Mouse (Mus musculus) forebrain, embryonic 16.5 days (tissue): ENCODE results near the gene Ctrc. TPM values are rescaled to one million over a fixed set of nuclear protein-coding genes. Genes with fewer than 3 reads are reported as not detected.

Experiments
- ATAC-seq: fragments of 200-750 bp; cut with Nextera tagmentation; 2 replicates; pipeline ENCODE4 v1.8.0; 2017; ENCODE audit warnings: mild to moderate bottlenecking, moderate library complexity
- H3K27ac ChIP-seq: fragments of 300-500 bp; sonication (generic); 2 replicates; pipeline ENCODE4 v1.5.1; 2014; ENCODE audit warnings: low read length, control low read depth
- H3K27me3 ChIP-seq: fragments of 300-500 bp; sonication (generic); replicated peaks from 2 replicates; pipeline ENCODE4 v1.6.1; 2014; ENCODE audit warnings: low read length; ENCODE audit not compliant: control insufficient read depth, insufficient read depth
- H3K36me3 ChIP-seq: fragments of 300-500 bp; sonication (generic); 2 replicates; pipeline ENCODE4 v1.6.1; 2014; ENCODE audit not compliant: control insufficient read depth, insufficient read depth
- H3K4me1 ChIP-seq: fragments of 300-500 bp; sonication (generic); replicated peaks from 2 replicates; pipeline ENCODE4 v1.6.1; 2014; ENCODE audit warnings: low read length; ENCODE audit not compliant: control insufficient read depth, insufficient read depth
- H3K4me2 ChIP-seq: fragments of 300-500 bp; sonication (generic); 2 replicates; pipeline ENCODE4 v1.6.1; 2014; ENCODE audit warnings: mild to moderate bottlenecking, low read length, control low read depth
- H3K4me3 ChIP-seq: fragments of 300-500 bp; sonication (generic); replicated peaks from 2 replicates; pipeline ENCODE4 v1.5.1; 2014; ENCODE audit warnings: mild to moderate bottlenecking, low read length, control low read depth
- H3K9ac ChIP-seq: fragments of 300-500 bp; sonication (generic); replicated peaks from 2 replicates; pipeline ENCODE4 v1.6.1; 2014; ENCODE audit warnings: low read depth, low read length, control low read depth
- H3K9me3 ChIP-seq: fragments of 300-500 bp; sonication (generic); 2 replicates; pipeline ENCODE4 v1.6.1; 2016; ENCODE audit warnings: low read length; ENCODE audit not compliant: control insufficient read depth
- WGBS: fragments of 180-500 bp; shearing (Covaris S2); extraction: QIAGEN DNeasy Blood & Tissue Kit; methylation state at CpG from one replicate; pipeline ENCODE4 v1.1.7; 2014; 5-methylcytosine and 5-hydroxymethylcytosine counted together
- polyA plus RNA-seq: library from polyadenylated mRNA; unstranded; fragments of >200 nt; fragmentation: Nextera tagmentation; extraction: Ambion mirVana; gene quantifications from 2 replicates; pipeline ENCODE4 v1.2.1, GENCODE M21; 2015

The Ctrc gene
- polyA plus RNA-seq, 1 experiment from 2014 or later: not detected

DNA sequence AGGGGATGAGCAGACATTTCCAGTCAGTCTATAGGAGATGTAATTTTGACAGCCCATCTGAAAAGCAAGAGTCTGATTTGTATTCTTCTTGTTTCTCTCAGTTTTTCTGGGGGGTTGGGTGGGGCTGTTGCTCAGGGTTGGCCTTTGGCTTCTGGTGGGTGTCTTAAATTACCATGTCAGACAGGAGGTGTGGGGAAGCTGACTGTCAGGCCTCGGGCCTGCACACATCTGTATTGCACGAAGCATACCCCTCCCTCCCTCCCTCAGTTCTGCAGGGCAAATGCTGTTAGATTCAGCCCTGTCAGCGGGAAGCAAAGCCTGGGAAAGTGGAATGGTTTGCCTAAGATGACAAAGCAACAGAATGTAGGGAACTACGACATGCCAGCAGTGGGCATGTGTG lies 49.2 kb downstream of the Ctrc start:
- Histone ChIP-seq H3K27ac (no peak overlapping the region), H3K4me3 (no peak overlapping the region), H3K27me3 (no peaks in the 10 kb centered on the region), H3K36me3 (no peaks in the 10 kb centered on the region), H3K9ac (no peak overlapping the region), H3K4me1 (peaks cover 9% of the 10 kb centered on the region), H3K9me3 (no peaks in the 10 kb centered on the region), H3K4me2 (no peak overlapping the region)
- 87% methylated on average over 4 of the region's 4 CpGs for WGBS
- ATAC-seq: no peak

DNA sequence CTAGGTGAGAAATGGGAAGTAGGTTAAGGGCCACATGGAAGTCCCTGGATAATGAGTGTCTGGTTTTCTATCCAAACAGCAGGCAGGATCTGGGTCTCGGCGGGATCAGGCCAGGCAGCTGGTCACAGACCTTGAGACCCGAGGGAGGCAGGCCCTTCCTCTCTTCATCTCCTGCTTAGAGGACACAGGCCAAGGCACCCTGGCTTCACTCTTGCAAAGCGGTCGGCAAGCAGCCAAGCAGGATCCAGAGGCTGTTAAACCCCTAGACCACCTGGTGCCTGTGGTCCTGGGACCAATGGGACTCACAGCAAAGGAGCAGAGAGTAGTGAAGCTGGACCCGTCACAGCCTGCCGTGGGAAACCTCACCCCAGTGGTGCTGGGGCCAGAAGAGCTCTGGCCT lies 49.8 kb downstream of the Ctrc start:
- no peaks in the 10 kb centered on the region for H3K9me3 ChIP-seq
- H3K27ac ChIP-seq: no peak overlapping the region
- H3K9ac ChIP-seq: no peak overlapping the region
- H3K4me2 ChIP-seq: no peak overlapping the region
- H3K36me3 ChIP-seq: no peaks in the 10 kb centered on the region
- 86% methylated on average over 7 of the region's 7 CpGs for WGBS
- H3K27me3 ChIP-seq: no peaks in the 10 kb centered on the region
- H3K4me1 ChIP-seq: peaks cover 9% of the 10 kb centered on the region
- no peak overlapping the region for H3K4me3 ChIP-seq
- no peak for ATAC-seq

DNA sequence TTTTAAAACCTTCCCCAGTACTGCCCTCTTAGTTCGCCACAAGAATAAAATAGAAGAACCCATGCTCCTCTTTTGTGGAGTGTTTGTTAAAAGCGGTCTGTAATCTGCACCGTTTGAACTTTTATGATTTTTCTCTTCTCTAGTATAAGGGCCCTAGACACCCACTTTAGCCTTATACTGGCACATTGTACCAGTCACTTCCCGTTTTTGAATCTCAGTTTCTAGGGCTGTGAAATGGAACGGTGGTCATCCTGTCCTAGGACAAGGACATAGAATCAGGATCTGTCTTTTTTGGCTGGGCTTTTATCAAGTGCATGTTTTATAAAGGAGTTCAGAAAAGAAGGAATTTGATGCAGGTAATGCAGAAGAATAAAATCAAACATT lies 52.0 kb downstream of the Ctrc start:
- H3K9ac ChIP-seq: peak overlapping the region; percentile 83
- H3K4me3 ChIP-seq: peak overlapping the region; percentile 85
- H3K36me3 ChIP-seq: no peaks in the 10 kb centered on the region
- peaks cover 15% of the 10 kb centered on the region for H3K4me1 ChIP-seq
- H3K4me2 ChIP-seq: peak overlapping the region; percentile 56
- peak overlapping the region; percentile 91 for H3K27ac ChIP-seq
- H3K9me3 ChIP-seq: no peaks in the 10 kb centered on the region
- no peaks in the 10 kb centered on the region for H3K27me3 ChIP-seq
- 13% methylated on average over 5 of the region's 5 CpGs for WGBS
- ATAC-seq: no peak

DNA sequence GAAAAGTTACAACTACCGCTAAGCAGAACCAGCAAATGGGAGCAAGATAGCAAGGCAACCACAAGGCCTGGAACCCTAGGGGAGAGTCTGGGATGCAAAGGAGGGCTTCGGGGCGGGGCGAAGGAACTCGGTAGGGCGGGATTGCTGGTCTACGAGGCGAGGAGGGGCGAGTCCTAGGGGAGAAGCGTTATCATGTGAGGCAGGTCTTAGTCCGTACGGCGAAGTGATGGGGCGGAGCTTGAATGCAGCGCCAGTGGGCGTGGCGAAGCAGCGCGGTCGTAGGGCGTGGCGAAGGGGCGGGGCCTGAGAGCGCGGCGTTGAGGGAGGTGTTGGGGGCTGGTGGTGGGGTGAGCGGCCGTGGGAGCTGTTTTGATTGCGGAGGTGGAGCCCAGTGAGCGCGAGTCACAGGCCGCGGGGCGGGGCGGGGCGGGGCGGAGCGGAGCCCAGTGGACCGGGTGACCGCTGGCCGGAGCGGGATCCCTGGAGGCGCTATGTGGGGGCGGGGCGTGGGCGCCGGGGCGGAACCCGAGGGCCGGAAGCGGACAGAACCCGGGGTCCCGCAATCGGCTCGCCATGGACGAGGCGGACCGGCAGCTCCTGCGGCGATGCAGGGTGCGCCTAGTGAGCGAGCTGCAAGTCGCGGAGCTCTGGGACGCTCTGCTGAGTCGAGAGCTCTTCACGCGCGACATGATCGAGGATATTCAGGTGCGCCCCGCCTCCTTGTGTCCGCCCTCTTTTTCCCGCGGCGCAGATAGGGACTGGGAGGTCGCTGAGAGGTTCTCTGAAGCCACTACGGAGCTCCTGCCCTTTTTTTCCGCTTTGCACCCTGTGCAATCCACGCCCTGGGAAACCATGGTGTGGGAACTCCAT lies 52.6 kb downstream of the Ctrc start, which contains the start of gene Casp9:
Gene Casp9 (plus strand): TSS at position 331 of the 870 bp plus-strand sequence.
- Histone ChIP-seq H3K4me1 (peaks cover 15% of the 10 kb centered on the region), H3K4me3 (peak within 1 kb of the TSS; percentile 85), H3K27me3 (no peaks in the 10 kb centered on the region), H3K36me3 (no peaks in the 10 kb centered on the region), H3K9me3 (no peaks in the 10 kb centered on the region), H3K4me2 (peak within 1 kb of the TSS; percentile 56), H3K27ac (peak within 1 kb of the TSS; percentile 91), H3K9ac (peak within 1 kb of the TSS; percentile 83)
- peak; percentile 73 for ATAC-seq
- under 1% methylated on average over 80 of the region's 80 CpGs for WGBS

DNA sequence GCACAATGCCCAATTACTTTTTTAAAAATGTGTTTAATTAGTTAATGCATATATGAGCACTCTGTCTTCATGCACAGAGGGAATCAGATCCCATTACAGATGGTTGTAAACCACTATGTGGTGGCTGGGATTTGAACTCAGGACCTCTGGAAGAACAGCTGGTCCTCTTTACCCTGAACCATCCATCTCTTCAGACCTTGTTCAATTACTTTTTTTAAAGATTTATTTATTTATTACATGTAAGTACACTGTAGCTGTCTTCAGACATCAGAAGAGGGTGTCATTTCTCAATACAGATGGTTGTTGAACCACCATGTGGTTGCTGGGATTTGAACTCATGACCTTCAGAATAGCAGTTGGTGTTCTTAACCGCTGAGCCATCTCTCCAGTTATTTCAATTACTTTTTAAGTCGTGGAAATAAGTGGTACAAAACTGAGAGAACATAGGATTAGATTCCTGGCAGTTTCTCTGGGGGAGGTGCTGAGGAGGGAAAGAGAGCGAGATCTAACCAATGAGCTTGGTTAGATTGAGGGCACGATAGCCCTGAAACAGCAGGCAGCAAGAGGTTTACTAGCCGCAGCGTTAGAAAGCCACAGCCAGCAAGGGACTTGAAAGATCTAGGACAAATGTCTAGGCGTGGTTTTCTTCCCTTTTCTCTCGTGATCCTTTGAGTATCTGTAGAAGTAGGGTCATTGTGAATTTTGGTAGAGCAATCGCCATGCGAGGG lies 53.4 kb downstream of the Ctrc start:
- H3K27ac ChIP-seq: peak overlapping the region; percentile 91

DNA sequence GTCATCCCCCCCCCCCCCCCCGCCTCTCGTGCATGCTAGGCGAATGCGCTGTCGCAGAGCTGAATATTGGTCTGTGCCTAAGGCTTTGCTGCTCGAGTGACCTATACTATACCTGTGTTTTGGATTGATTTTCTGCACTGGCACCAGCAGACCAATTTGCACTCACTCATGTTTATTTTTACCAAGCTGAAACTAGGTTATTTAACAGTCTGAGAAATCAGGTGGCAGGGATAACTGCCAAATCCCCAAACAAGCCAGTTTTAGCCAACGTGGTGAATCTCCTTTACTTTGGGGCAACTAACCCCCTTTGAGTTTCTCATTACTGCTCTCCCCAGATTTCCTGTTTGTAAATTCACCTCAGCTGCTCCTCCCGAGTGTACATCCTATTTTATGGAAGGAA lies 54.2 kb downstream of the Ctrc start:
- Histone ChIP-seq H3K9ac (no peak overlapping the region), H3K4me2 (no peak overlapping the region), H3K9me3 (no peaks in the 10 kb centered on the region), H3K27ac (no peak overlapping the region), H3K4me3 (no peak overlapping the region), H3K36me3 (0 out of 2 replicates have a peak, but pooled peaks cover 4% of the 10 kb centered on the region), H3K27me3 (no peaks in the 10 kb centered on the region), H3K4me1 (peaks cover 15% of the 10 kb centered on the region)
- 84% methylated on average over 8 of the region's 8 CpGs for WGBS
- no peak for ATAC-seq

More for the DNA sequence above, 53.4 kb downstream of the Ctrc start:
- H3K9me3 ChIP-seq: no peaks in the 10 kb centered on the region
- no peaks in the 10 kb centered on the region for H3K27me3 ChIP-seq
- H3K9ac ChIP-seq: peak overlapping the region; percentile 83
- H3K4me1 ChIP-seq: peaks cover 15% of the 10 kb centered on the region
- H3K36me3 ChIP-seq: no peaks in the 10 kb centered on the region
- WGBS: 11% methylated on average over 10 of the region's 10 CpGs
- H3K4me2 ChIP-seq: peak overlapping the region; percentile 56
- H3K4me3 ChIP-seq: peak overlapping the region; percentile 85
- no peak for ATAC-seq

DNA sequence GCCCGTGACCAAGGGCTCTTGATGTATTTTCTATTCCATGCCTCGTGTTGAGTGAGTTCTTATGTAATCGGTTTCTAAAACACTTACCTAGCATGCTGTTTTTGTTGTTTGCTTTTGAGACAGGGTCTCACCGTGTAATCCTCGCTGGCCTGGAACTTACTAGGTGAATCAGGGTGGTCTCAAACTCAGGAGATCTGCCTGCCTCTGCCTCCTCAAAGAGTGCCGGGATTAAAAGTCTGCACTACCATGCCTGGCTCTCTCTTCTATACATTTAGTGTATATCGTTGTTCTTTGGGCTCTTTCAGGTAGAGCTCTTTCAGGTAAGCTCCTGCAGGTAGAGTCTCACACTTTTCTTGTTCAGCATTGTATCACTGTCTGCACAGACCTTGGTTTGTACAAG lies 54.7 kb downstream of the Ctrc start:
- Histone ChIP-seq H3K27me3 (no peaks in the 10 kb centered on the region), H3K4me2 (no peak overlapping the region), H3K9me3 (no peaks in the 10 kb centered on the region), H3K9ac (no peak overlapping the region), H3K4me1 (peaks cover 15% of the 10 kb centered on the region), H3K36me3 (0 out of 2 replicates have a peak, but pooled peaks cover 5% of the 10 kb centered on the region), H3K4me3 (no peak overlapping the region), H3K27ac (no peak overlapping the region)
- ATAC-seq: no peak
- WGBS: 86% methylated on average over 7 of the region's 7 CpGs

DNA sequence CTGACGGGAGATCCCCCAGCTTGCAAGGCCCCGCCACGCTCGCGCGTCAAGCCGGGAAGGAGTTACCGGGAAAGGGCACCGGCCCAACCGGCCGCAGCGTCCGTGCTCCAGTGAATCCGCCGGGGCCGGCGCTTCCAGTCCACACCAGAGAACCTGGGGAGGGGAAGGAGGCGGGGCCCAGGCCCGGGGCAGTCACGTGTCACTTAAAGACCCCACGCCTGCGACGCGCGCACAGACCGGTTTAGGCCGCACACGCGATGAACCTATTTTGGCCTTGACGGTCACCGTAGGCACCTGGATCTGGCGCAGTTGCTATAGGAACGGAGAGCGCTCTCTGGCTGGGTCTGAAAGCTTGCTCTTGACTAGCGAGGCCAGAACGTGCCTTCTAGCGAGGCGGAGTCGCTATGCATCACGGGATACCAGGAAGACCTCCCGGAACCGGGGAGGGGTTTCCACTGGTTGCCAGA lies 55.6 kb downstream of the Ctrc start, which contains the start of gene Dnajc16:
Gene Dnajc16 (minus strand): TSS at position 408 of the 467 bp plus-strand sequence.
- 0 out of 2 replicates have a peak, but pooled peaks cover 7% of the 10 kb centered on the region for H3K36me3 ChIP-seq
- H3K4me2 ChIP-seq: peak within 1 kb of the TSS; percentile 75
- 1% methylated on average over 42 of the region's 42 CpGs for WGBS
- peak within 1 kb of the TSS; percentile 85 for H3K9ac ChIP-seq
- H3K4me3 ChIP-seq: peak within 1 kb of the TSS; percentile 74
- peak within 1 kb of the TSS; percentile 61 for H3K27ac ChIP-seq
- no peaks in the 10 kb centered on the region for H3K9me3 ChIP-seq
- no peaks in the 10 kb centered on the region for H3K27me3 ChIP-seq
- H3K4me1 ChIP-seq: peaks cover 15% of the 10 kb centered on the region
- peak; percentile 90 for ATAC-seq
